Mouse (Mus musculus): ENCODE measurements at regions not wholly inside any gene's neighbourhood (a gene's known extent, or its start where the extent isn't known, plus 50 kb on each side); places are given as distances from the start of the nearest gene placed in this dataset.

- TF ChIP-seq CTCF (IDR thresholded peaks at IDR 0.05; ENCODE audit: borderline replicate concordance, control insufficient read depth, extremely low read depth, insufficient read depth, low read length, poor library complexity): no peak
- no peak for TF ChIP-seq POLR2A (IDR thresholded peaks at IDR 0.05; ENCODE audit: control insufficient read depth, extremely low read depth, insufficient read depth, low read length, poor library complexity)
These were observed 153.8 kb upstream of the Mad2l1 start for GRCm38 (mm10) chr6:66381279-66381934.

All from thymus, adult 2 months (tissue).